Mouse (Mus musculus) ES-Bruce4 (cell line): ENCODE data around the gene Ptgfrn.

Experiments used
- CTCF ChIP-seq: IDR thresholded peaks from one replicate; pipeline ENCODE4 v1.8.1; 2011; ENCODE audit warnings: low read depth, low read length
- EP300 ChIP-seq: IDR thresholded peaks from 2 replicates; pipeline ENCODE4 v1.6.1; 2011; ENCODE audit warnings: low read depth, low read length; ENCODE audit not compliant: insufficient read depth
- POLR2A ChIP-seq: IDR thresholded peaks from one replicate; pipeline ENCODE4 v1.8.1; 2011; ENCODE audit warnings: low read length; ENCODE audit not compliant: insufficient read depth

- TF ChIP-seq EP300 (no peak), CTCF (no peak), POLR2A (no peak)
These were observed 29.9 kb upstream of the Ptgfrn start for GRCm38 (mm10) chr3:101139958-101140357.
